Mouse (Mus musculus): ENCODE measurements at regions not wholly inside any gene's neighbourhood (a gene's known extent, or its start where the extent isn't known, plus 50 kb on each side); places are given as distances from the start of the nearest gene placed in this dataset.

DNA sequence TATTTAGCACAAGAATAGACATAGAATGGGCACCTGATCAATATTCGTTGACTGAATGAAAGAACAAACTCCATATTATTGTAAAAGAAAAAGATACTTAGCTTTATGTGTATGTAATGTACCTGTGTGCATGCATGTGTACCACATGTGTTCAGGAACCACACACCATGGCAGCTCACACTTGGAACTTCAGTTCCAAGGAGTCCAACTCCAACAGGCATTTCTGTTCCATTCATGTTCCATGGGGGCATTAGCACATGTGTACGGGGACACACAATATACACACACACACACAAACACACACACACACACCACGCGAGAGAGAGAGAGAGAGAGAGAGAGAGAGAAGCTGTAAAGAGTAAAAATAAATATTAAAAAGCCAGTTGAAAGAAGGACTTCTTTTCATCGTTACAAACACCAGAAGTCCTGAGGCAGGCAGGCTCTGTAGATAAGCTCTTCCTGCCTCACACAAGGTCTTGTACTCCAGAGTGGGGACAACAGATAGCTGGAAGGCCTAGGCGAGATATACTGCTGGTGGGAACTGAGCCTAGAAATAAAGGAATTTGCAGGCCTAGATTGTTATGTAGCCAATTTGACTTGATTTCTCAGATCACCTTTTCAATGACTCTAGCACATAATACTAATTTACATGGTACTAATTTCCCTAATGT is 141.6 kb upstream of the Marcks start:
- DNase-seq (ENCODE audit: low read depth, low spot score) = no peak

DNA sequence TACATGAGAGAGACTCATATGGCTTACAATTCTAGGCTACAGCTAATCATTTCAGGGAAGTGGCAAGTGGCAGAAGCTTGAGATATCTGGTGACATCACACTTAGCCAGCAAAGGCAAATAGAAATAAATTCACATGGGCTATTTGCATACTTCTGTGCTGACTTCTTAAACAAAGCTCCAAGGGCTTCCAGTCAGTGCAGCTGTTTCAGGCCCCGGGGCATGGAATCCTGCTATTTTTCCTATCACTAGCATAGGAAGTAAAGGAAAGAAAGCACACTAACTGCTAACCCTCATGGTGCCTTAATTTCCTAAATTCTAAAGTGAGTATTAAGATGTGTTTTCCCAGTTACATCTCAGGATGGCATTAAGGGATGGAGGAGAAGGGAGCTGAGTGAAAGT is 140.6 kb upstream of the Marcks start:
- no peak for DNase-seq (ENCODE audit: low read depth, low spot score)

DNA sequence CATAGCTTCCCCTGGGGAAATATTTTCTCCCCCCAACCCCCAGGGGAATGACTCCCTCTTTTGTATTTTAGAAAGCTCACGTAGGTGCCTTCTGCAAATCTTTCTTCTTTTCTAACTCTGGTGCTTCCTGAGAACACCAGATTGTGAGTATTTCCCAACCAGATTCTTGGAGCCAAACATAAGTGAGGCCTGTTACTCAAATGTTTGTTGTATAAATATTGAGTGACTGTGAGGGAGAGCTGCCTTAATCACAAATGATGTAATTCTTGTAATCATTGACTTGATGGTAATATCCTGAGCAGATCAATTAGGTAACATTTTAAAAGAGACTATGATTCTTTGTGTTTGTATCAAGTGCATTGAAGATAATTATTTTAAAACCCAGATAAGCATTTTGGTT is 137.1 kb upstream of the Marcks start:
- DNase-seq (ENCODE audit: low read depth, low spot score) = no peak

DNA sequence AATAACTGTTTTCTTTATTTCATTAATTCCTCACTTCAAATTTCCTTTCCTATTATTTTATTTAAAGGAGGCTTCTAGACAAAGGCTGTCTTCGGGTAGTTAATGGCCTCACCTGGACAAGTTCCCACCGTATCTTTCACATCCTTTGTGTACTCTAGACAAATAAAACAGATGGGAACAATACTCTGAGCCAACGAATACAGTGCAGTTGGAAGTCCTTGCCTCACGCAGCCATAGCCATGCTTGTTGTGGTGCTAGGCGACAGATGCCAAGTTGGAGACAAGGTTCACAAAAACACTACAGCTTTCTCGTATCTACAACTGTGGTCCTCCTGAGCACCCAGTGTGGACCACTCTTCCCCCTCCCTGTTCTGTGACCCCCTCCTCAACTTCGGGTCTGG is 136.6 kb upstream of the Marcks start:
- no peak for DNase-seq (ENCODE audit: low read depth, low spot score)

DNA sequence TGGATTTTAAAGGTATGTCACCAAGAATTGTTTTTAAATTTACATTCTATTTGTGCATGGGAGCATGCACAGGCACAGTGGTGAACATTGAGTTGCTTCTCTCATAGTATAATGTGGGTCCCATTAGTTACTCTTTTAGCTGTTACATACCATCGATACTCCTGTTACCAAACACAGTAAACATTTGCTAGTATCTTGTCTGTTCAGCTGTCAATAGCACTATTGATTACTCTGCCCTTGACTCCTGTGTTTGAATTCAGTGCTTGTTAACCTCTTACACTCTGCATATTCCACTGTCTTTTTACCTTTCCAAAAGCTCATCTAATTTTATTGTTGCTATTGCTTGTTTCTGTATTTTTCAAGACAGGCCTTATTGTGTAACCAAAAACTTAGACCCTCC is 133.2 kb upstream of the Marcks start:
- no peak for DNase-seq (ENCODE audit: low read depth, low spot score)

DNA sequence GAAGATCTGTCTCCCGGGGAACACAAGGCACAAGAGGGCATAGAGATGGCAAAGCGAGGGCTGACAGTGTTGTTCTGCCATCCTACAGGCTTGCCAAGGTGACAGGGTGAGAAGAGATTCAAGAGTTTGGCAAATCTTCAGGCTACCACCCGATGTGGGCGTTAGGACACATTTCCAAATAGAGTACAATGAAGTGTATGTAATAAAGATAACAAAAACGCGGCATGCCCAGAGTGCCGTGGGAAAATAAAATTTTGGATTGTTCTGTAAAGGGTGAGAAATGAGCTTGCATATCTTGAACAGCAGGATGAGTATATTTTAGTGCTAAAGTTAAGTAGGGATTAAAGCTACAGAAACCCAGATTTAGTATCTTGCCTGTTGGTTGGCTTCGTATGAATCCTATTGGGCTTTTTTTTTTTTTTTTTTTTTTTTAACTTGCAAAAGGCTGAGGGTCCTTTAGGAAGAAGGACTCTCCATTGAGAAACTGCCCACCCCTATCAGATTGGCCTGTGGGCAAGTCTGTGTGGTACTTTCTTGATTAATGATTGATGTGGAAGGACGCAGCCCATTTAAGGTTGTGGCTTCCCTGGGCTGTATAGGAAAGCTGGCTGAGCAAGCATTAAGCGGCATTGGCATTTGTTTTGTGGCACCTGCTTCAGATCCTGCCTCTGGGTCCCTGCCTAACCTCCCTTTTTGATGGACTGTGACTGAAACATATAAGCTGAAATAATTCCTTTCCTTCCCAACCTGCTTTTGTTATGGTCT is 131.7 kb upstream of the Marcks start:
- DNase-seq (ENCODE audit: low read depth, low spot score) = no peak

DNA sequence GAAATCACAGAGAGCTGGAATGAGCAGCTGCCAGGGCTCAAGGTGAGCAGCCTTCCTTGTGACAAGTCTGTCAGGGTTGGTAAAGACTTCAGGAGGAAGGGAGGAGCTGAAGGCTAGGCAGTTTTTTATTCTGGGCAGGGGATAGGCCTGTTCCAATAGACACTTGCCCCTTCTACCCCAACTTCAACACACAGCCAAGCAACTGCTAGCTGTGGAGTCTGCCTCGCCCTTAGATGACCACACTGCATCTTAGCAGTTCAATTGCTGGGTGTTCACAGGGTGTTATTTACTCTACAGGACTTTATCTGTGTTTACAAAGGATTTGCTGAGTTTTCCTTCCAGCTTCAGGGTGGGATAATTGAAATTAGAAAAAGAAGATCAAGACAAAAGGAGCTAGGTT is 128.2 kb upstream of the Marcks start:
- no peak for DNase-seq (ENCODE audit: low read depth, low spot score)

DNA sequence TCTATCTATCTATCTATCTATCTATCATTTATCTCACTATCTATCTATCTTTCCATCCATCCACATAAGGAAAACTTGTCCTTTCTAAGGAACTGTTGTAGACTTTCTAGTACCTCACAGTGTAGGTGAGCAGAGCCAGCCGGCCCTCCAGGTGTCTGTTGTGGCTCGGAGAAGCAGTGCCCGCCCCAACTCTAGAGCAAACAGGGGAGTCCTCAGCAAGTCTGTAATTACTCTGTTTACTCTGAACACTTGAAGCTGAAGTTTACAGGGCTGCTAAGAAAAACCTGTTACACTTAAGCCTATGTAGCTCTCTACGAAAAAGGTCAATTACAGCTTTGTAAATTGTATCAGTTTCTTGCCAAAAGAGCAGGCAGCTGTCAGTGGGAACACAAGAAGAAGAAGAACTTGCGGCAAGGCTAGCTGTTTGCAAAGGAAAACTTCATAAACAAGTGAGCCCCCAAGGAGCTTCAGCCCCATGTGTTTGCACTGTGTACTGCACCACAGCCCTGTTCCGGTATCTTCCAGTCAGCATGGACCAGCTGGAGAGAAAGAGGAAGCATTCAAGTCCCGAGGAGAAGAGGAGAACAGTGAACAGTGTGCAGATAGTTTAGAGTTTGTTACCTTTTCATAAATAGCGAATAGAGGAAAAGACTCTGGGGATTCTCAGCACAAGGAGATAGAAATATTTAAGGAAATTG is 122.2 kb upstream of the Marcks start:
- no peak for DNase-seq (ENCODE audit: low read depth, low spot score)

DNA sequence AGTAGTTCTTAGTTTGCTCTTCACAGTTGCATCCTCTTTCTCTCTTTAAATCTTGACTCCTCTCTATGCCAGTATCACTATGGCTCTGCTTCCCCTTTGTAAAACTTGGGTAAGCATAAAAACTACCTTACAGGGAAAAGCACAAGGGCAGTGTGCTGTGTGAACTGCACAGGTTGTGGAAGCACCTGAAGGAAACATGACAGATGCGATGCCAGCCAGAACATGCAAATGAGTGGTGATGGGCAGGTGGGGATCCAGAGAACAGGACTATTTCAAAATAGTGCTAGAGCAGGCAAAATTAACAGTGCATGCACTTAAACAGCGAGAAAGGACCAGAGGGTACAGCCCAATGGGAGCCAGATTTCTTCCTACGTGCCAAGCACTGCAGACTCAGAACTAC is 120.5 kb upstream of the Marcks start:
- no peak for DNase-seq (ENCODE audit: low read depth, low spot score)

DNA sequence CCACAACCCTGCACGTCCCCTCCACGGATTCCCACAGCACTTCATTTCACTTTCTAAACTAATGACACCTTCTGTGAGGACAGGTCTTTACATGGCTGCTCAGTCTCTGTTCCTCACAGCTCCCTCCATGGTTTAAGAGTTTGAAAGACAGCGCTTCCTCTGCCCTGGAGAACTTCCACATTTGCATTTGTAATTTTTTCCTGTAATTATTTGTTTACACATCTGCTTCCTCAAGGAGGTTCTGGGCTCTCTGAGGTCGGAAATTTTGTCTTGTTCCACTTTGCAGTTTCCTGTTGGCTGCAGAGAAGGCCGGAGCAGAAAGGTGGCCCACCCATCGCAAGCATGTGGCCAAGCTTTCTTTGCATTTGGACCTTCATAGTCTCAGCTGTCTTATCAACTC is 118.8 kb upstream of the Marcks start:
- DNase-seq (ENCODE audit: low read depth, low spot score) = no peak

DNA sequence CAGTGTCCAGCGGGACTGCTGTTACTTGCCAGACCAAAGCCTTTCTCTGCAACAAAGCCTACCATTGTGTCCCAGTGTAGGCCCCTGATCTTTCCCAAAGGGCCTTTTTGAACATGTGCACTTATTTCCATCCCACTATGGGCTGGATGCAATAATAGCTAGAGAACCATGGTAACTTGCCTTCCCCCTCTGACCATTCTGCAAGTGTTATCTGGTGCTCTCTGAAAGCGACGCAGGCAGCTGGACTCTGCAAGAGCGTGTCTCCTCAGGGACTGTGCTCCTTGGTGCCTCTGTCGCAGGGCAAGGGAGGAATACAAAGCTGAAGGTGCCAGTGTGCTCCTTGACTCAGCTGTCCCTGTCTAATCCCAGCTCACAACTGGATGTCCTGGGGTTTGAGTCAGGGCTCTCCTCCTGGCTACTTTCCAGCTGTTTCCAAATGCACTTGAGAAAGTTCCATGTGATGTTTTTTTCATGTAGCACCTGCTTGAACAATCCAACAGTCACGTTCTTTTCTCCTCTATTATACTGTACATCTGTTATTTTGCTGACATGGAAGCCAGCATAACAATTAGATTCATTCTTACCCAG is 112.3 kb upstream of the Marcks start:
- no peak for DNase-seq (ENCODE audit: low read depth, low spot score)

DNA sequence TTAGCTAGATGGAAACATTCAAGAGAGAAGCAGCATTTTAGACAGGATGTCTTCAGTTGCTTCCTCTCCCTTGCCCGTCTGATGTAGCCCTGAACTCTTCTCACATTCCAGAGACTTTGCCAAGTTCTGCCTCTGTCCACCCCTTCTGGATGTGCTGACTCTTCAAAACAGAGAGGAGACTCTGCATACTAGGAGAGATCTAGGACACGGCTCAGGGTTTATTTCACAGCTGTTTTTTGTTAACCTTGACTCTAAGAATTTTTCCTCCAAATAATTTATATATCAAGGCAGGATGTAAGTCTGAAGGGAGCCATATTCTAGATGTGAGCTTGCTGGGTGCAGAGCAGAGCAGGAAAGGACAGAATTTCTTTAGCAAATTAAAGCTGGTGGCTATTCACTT is 111.4 kb upstream of the Marcks start:
- DNase-seq (ENCODE audit: low read depth, low spot score) = no peak

DNA sequence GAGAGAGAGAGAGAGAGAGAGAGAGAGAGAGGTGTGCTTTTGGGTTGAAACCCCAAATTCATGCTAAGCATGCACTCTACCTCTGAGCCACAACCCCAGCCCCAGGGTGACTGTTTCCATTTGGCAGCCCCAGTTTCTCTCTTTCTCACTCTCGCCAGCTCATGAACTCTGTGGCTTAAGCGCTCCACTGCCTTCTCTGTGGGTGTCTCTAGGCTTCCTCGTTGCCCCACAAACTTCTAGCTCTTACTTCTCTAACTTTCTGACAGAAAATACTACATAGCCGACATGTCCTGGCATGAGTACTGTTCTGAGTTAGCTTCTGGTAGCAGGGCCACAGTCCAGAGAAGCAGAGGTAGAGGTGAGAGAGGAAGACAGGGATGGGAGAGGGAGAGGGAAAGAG is 110.8 kb upstream of the Marcks start:
- DNase-seq (ENCODE audit: low read depth, low spot score) = no peak

DNA sequence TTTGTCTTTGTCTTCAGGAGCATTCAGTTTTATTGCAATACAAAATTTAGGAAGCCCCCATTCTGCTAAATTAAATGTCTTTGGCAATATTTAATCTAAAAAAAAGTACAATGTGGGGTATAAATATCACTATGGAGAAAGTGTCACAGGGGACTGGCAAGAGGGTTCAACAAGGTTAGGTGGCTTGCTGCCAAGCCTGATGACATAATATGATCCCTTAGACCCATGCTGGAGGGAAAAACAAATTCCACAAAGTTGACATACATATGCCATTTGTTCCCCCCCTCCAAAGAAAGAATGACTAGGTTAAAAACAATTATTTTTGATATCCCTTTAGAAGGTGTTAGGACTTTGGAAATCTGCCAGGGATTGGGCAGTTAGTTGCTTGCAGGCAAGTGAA is 108.4 kb upstream of the Marcks start:
- no peak for DNase-seq (ENCODE audit: low read depth, low spot score)

DNA sequence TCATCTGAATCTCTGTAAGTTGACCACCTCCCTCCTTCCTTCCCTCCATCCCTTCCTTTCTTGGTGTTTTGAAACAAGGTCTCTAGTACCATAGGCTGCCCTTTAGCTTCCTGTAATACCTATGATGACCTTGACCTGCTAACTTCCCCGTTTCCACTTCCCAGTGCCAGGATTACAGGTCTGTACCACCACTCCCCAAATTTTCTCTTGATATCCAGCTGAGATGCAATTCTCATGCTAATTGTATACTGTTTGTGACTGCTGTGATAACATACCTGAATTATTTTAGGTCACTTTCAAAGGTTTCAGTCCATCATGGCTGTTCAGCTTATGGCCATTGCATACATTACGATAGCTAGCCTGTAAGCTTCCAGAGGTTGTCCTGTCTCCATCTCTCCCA is 104.4 kb upstream of the Marcks start:
- no peak for DNase-seq (ENCODE audit: low read depth, low spot score)

DNA sequence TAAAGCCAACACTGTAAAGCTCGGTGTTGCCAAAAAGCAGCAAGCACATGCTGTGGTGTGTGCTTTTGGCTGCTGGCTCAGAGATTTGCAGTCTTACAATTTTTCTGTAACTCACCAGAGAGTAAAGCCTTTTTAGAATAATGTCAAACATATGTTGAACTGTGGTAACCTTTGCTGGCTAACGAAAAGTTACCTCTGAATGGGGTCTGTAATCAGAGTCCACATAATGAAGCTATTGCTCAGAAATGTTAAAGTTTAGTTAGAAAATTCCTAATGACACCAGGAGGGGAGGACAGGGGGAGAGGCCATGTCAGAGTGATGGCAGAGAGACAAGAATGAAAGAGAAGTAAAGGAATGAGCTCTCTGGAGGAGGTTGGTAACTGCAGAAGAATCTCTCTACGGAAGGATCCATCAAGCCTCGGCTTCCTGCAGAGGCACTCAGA is 103.1 kb upstream of the Marcks start:
- no peak for DNase-seq (ENCODE audit: low read depth, low spot score)

DNA sequence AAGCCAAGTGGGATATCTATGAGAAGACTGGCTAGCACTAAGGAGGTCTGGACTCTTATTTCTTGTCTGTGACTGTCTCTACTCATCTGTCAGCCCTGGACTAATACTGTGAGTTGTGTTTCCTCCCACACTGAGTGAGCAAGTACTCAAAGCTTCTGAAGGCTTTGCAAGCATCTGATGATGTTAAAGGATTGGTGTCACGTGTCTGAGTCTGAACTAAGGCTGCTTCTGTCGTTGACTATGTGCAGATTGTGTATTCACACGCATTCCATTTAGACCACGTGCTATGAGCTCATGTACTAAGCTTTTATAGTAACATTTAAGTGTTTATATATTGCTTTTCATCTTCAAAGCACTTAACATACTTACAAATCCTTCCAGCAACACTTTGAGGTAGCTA is 101.9 kb upstream of the Marcks start:
- DNase-seq (ENCODE audit: low read depth, low spot score) = no peak

DNA sequence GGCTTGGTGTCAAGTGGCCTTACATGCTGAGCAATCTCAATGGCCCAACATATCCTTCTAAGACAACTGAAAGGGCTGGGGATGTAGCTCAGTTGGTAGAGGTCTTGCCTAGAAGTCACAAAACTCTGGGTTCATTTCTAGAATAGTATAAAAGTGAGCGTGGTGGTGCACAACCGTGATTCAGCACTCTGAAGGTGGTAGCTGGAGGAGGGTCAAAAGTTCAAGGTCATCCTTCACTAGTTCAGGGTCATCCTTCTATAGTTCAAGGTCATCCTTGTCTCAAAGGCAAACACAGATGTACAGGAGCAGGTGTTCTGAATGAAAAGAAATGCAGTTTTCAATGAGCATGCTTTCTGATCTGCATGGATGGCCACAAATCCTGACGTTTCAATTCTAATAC is 101.5 kb upstream of the Marcks start:
- DNase-seq (ENCODE audit: low read depth, low spot score) = no peak

DNA sequence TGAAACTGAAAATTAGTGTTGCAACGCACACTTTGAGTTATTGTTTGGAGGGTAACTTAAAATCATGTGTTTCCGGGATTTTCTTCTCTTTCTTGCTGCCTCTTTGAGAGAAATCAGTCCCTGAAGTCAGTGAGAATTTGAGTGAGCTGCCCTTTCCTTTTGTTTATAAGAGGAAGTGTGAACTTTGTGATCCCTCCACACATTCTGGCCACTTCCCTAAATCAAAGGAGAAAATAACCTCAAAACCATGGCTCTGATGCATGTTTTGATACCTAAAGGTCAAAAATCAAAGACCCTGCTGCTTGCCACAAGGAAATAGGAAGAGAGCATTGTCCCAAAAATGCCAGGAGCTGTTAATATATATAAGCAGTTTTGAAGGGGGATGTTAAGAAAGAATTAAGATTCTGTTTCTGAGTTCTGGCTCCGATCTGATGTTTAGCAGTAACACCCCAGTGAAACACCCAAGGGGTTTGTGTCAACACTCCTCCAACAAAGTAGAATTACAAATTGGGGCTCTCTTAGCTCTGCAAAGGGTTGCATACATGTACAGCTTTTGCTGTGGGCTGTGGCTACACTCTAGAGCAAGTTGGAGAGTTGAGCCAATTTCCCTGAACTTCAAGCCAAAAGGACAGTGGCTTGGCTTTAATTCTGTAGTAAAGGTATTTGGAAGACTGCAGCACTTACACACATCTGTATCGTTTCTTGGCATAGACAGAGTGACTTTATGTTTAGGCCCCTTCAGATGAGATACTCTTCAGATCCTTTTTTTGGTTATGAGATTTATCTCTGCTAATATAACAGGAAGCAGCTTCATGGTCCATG is 97.5 kb upstream of the Marcks start:
- no peak for DNase-seq (ENCODE audit: low read depth, low spot score)

DNA sequence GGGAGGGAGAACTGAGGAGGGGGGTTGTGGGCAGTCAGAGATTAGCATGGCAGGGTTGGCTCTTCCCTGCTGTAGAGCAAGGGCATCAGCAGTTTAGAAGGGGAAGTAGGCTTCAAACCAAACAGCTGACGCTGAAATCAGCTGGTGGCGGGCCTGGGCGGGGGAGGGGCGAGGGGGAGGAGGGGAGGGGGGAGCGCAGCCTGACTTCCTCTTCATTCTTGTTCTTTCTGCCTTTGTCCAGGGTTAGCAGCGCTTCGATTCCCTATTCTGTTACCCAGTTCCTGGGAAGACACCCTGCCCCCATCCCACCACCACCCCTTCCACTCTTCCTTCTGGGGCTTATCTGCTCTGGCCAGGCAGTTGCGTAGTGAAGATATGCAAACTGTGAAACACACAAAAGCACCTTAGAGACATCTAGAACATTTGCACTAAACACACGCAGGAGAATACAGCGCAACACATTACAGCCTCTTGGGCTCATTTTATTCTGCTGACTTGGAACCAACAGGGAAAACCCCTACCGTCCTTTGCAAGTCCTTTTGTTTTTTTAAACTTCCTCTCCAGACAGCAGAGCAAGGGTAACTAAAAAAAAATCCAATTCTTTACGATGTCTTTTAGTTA is 93.3 kb upstream of the Marcks start:
- DNase-seq (ENCODE audit: low read depth, low spot score) = no peak

DNA sequence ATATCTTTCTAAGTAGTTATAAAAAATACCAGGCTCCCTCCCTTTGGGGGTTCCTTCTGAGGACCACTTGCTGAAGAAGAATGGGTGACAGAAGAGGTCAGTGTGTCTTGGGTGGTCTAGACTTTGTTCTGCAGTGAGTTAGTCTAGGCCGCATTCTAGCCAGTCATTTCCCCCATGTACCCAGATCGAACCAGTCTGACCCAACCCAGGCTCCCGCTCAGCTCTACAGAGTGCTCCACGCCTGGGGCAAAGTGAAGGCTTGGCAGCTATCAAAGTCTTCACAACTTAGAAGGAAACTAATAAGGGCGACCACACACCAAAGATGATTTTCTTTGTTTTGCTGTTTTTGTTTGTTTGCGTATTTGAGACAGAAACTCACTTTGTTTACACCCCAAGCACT is 92.4 kb upstream of the Marcks start:
- no peak for DNase-seq (ENCODE audit: low read depth, low spot score)

Measured in embryo, embryonic 11.5 days (tissue).